Comparison of ENCODE assay signal across 10 mouse cellular contexts in the genomic region with DNA sequence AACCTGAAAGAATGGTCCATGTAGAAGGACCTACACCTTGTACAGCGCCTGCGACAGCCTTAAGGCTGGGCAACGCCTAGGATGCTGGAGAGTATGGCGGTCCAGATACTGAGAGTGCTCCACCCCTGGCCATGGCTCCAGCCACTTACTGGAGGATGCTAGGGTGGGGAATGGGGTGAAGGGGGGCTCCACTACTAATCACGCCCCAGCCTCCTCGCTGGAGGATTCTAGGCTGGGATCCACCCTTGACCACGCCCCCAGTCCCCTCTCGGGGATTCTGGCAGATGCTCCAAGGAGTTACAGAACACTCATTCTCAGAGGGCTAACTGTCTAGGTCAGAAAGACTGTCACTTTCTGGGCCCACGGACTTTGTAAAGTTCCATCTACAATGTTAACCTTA. TPM values are rescaled to one million over a fixed set of nuclear protein-coding genes. Genes with fewer than 3 reads are reported as not detected.
DNase-seq lines count a peak whose midpoint lies in the region; ATAC-seq lines count a peak whose summit lies in the region.
"Had no signal": no experiment of that assay in that cellular context is flagged by ENCODE, and none has a peak within 500 bp of the region (broad histone marks: within the 10 kb centered on the region; RNA-seq: fewer than 3 reads in every experiment).

No protein-coding gene starts in this region.

- H3K4me3 ChIP-seq in stomach, embryonic 16.5 days (replicated peaks; ENCODE audit: low read length) = no peak overlapping the region

- no peaks in the 10 kb centered on the region for H3K9me3 ChIP-seq in stomach, embryonic 16.5 days (replicated peaks; ENCODE audit: control insufficient read depth, low read length)

- 17% methylated on average over 9 of the region's 9 CpGs for WGBS in stomach, embryonic 16.5 days

- H3K27ac ChIP-seq in stomach, embryonic 16.5 days (ENCODE audit: low read length) = peak overlapping the region; percentile 55

- no peak for ATAC-seq in cerebellum, adult (ENCODE audit: insufficient number of reproducible peaks, low FRiP score, low TSS enrichment)
- no peak for ATAC-seq in stomach, embryonic 16.5 days (ENCODE audit: insufficient read depth, low FRiP score)
- ATAC-seq: forebrain, embryonic 16.5 days had no signal

- peak overlapping the region; percentile 71; the same call in 1 of the 2 replicates for H3K4me2 ChIP-seq in stomach, embryonic 16.5 days (ENCODE audit: low read depth, low read length)

- peaks cover 58% of the 10 kb centered on the region for H3K4me1 ChIP-seq in stomach, embryonic 16.5 days (ENCODE audit: control insufficient read depth, insufficient read depth, low read length)

- DNase-seq in cerebellum, adult 11-12 months = peak; percentile 71
- peak; percentile 82 for DNase-seq in ovary, adult 18-20 months (ENCODE audit: low spot score)
- DNase-seq in ovary, postnatal 10 days (ENCODE audit: low spot score) = no peak
- peak; percentile 64 for DNase-seq in kidney, postnatal 14 days
- DNase-seq in embryo, embryonic 10.5 days (ENCODE audit: low spot score) = no peak
- DNase-seq in Muller cell, postnatal 12 days (ENCODE audit: inconsistent ontology term) = no peak
- DNase-seq: adrenal gland, postnatal 14 days had no signal

- no peak overlapping the region for H3K9ac ChIP-seq in stomach, embryonic 16.5 days (ENCODE audit: low read length)

- H3K27me3 ChIP-seq in stomach, embryonic 16.5 days (ENCODE audit: control insufficient read depth, insufficient read depth, low read length) = no peaks in the 10 kb centered on the region

- no peaks in the 10 kb centered on the region for H3K36me3 ChIP-seq in stomach, embryonic 16.5 days (ENCODE audit: control insufficient read depth, insufficient read depth, low read length)

RNA-seq across cellular contexts. Expression of gene Tle2, which starts 1.4 kb away (rescaled TPM):
- 20.6 and 23.6 TPM in 2 replicates for polyA plus RNA-seq in stomach, embryonic 16.5 days (2015; fragmentation: Nextera tagmentation; extraction: Ambion mirVana)

RNA-seq across cellular contexts. Expression of gene Aes, which starts 13.7 kb away (rescaled TPM):
- 325 and 351 TPM in 2 replicates for polyA plus RNA-seq in stomach, embryonic 16.5 days (2015; fragmentation: Nextera tagmentation; extraction: Ambion mirVana)

RNA-seq across cellular contexts. Expression of gene Tle6, which starts 27.9 kb away (rescaled TPM):
- polyA plus RNA-seq in stomach, embryonic 16.5 days (2015; fragmentation: Nextera tagmentation; extraction: Ambion mirVana) = 26.0 and 31.2 TPM in 2 replicates

RNA-seq across cellular contexts. Expression of gene Gna11, which starts 28.0 kb away (rescaled TPM):
- polyA plus RNA-seq in stomach, embryonic 16.5 days (2015; fragmentation: Nextera tagmentation; extraction: Ambion mirVana) = 101 and 105 TPM in 2 replicates

RNA-seq across cellular contexts. Expression of gene BC025920, which starts 33.1 kb away (rescaled TPM):
- 0.46 and 0.61 TPM in 2 replicates for polyA plus RNA-seq in stomach, embryonic 16.5 days (2015; fragmentation: Nextera tagmentation; extraction: Ambion mirVana)

Comparison
In these comparisons a context has a peak if more than half of its experiments do, and no peak if none do; other contexts are left out.
1. DNase-seq: peak in cerebellum, adult 11-12 months (single experiment), ovary, adult 18-20 months (single experiment) and kidney, postnatal 14 days (single experiment); none in ovary, postnatal 10 days (single experiment), embryo, embryonic 10.5 days (single experiment) and Muller cell, postnatal 12 days (single experiment).